Mouse (Mus musculus): Measurements from ENCODE around the gene Tuba4a.

- TF ChIP-seq TCF12 (IDR thresholded peaks at IDR 0.05; ENCODE audit: low read depth, low read length) = no peak
- no peak for TF ChIP-seq MAFK (IDR thresholded peaks at IDR 0.05; ENCODE audit: insufficient replicate concordance, low read length)
- TF ChIP-seq MYC (IDR thresholded peaks at IDR 0.05; ENCODE audit: low read depth, low read length) = no peak
- no peak for TF ChIP-seq POLR2A (IDR thresholded peaks at IDR 0.05; ENCODE audit: low read depth, low read length)
- no peak for TF ChIP-seq CTCF (conservative IDR thresholded peaks at IDR 0.05 in 1 of 2, IDR thresholded peaks at IDR 0.05 in 1 of 2; ENCODE audit: low read depth in 2 of 2, low read length in 2 of 2)
- TF ChIP-seq ZMIZ1 (IDR thresholded peaks at IDR 0.05; ENCODE audit: low read depth, low read length) = no peak
- no peak for TF ChIP-seq MAX (IDR thresholded peaks at IDR 0.05; ENCODE audit: low read length)
- no peak for TF ChIP-seq NELFE (IDR thresholded peaks at IDR 0.05; ENCODE audit: low read depth, low read length)
- TF ChIP-seq USF1 (IDR thresholded peaks at IDR 0.05; ENCODE audit: low read depth, low read length) = no peak
- TF ChIP-seq ZKSCAN1 (IDR thresholded peaks at IDR 0.05; ENCODE audit: borderline replicate concordance, low read depth, low read length) = no peak
- TF ChIP-seq MEF2A (IDR thresholded peaks at IDR 0.05; ENCODE audit: borderline replicate concordance, low read depth, low read length) = no peak
- TF ChIP-seq CHD1 (IDR thresholded peaks at IDR 0.05; ENCODE audit: low read depth, low read length) = no peak
- TF ChIP-seq SIN3A (IDR thresholded peaks at IDR 0.05; ENCODE audit: low read length) = no peak
- TF ChIP-seq POLR2AphosphoS2 (IDR thresholded peaks at IDR 0.05; ENCODE audit: low read depth, low read length) = no peak
Observed at GRCm38 (mm10) chr1:75211141-75211708, 8.4 kb downstream of the Tuba4a start.
